Mouse (Mus musculus): ENCODE measurements around the gene Gm21860. TPM values are rescaled to one million over a fixed set of nuclear protein-coding genes. Genes with fewer than 3 reads are reported as not detected.
"Not testable (repeated sequence)": the region's sequence is repeated elsewhere in the genome, so short reads cannot be mapped to it uniquely, and the experiment has no call there.

Gene Gm21860
- total and polyA plus RNA-seq, 3 experiments, result not detected

DNA sequence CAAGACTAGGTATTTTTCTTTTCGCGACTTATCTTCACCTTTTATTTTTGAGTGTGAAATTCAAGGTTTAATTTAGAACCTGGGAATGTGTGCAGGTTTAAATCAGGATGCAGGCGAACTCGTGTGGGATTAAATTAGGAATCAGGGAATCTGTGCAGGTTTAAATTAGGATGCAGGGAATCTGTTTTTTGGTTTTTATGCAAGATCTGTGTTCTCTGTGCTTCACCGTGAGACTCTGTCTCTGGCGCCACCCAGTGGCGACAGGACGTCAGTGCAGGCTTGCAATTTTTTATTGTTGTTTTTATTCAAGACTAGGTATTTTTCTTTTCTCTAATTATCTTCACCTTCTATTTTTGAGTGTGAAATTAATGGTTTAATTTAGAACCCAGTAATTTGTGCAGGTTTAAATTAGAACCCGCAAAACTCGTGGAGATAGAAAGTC, 22.5 kb downstream of the Gm21860 start:
- not testable (repeated sequence) for H3K36me3 ChIP-seq (ENCODE audit: control insufficient read depth in 1 of 2, insufficient read depth in 2 of 2, low read length in 2 of 2); H3K79me2 ChIP-seq (ENCODE audit: control insufficient read depth, insufficient read depth, low read length, poor library complexity)

DNA sequence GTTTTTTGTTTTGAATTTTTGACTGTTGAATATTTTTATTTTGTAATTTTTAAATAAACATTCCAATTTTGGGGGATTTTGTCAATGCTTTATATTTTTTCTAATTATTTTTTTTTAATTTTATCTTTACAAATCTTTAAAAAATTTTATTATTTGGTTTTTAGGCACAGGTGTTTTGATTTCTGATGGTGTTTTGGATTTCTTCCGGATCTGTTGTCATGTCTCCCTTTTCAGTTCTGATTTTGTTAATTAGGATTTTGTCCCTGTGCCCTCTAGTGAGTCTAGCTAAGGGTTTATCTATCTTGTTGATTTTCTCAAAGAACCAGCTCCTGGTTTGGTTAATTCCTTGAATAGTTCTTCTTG, 23.0 kb downstream of the Gm21860 start:
- H3K79me2 ChIP-seq (ENCODE audit: control insufficient read depth, insufficient read depth, low read length, poor library complexity); H3K9ac ChIP-seq (ENCODE audit: control insufficient read depth, low read depth, low read length, poor library complexity, severe bottlenecking); H3K4me3 ChIP-seq (ENCODE audit: control insufficient read depth in 1 of 2, insufficient read depth in 1 of 2, low read depth in 2 of 2, low read length in 2 of 2); H3K36me3 ChIP-seq (ENCODE audit: control insufficient read depth in 1 of 2, insufficient read depth in 2 of 2, low read length in 2 of 2); H3K27me3 ChIP-seq (ENCODE audit: control insufficient read depth in 1 of 2, insufficient read depth in 2 of 2, low read length in 2 of 2); H3K4me1 ChIP-seq (ENCODE audit: control insufficient read depth in 1 of 2, insufficient read depth in 2 of 2, low read length in 2 of 2); H3K9me3 ChIP-seq (replicated peaks; ENCODE audit: insufficient read depth, low read length); H3K27ac ChIP-seq (ENCODE audit: control insufficient read depth, low read depth, low read length): not testable (repeated sequence)
- peak; percentile 11 for DNase-seq (ENCODE audit: low read depth, low spot score)

More for the DNA sequence above, 22.5 kb downstream of the Gm21860 start:
- peak; percentile 94 for DNase-seq (ENCODE audit: low read depth, low spot score)
- H3K27me3 ChIP-seq (ENCODE audit: control insufficient read depth in 1 of 2, insufficient read depth in 2 of 2, low read length in 2 of 2); H3K9ac ChIP-seq (ENCODE audit: control insufficient read depth, low read depth, low read length, poor library complexity, severe bottlenecking); H3K27ac ChIP-seq (ENCODE audit: control insufficient read depth, low read depth, low read length); H3K9me3 ChIP-seq (replicated peaks; ENCODE audit: insufficient read depth, low read length); H3K4me3 ChIP-seq (ENCODE audit: control insufficient read depth in 1 of 2, insufficient read depth in 1 of 2, low read depth in 2 of 2, low read length in 2 of 2); H3K4me1 ChIP-seq (ENCODE audit: control insufficient read depth in 1 of 2, insufficient read depth in 2 of 2, low read length in 2 of 2): not testable (repeated sequence)

GRCm38 (mm10) chrY:90730908-90731592, 23.6 kb downstream of the Gm21860 start:
- not testable (repeated sequence) for H3K27ac ChIP-seq (ENCODE audit: control insufficient read depth, low read depth, low read length); H3K27me3 ChIP-seq (ENCODE audit: control insufficient read depth in 1 of 2, insufficient read depth in 2 of 2, low read length in 2 of 2); H3K9ac ChIP-seq (ENCODE audit: control insufficient read depth, low read depth, low read length, poor library complexity, severe bottlenecking); H3K36me3 ChIP-seq (ENCODE audit: control insufficient read depth in 1 of 2, insufficient read depth in 2 of 2, low read length in 2 of 2); H3K79me2 ChIP-seq (ENCODE audit: control insufficient read depth, insufficient read depth, low read length, poor library complexity); H3K4me1 ChIP-seq (ENCODE audit: control insufficient read depth in 1 of 2, insufficient read depth in 2 of 2, low read length in 2 of 2); H3K9me3 ChIP-seq (replicated peaks; ENCODE audit: insufficient read depth, low read length); H3K4me3 ChIP-seq (ENCODE audit: control insufficient read depth in 1 of 2, insufficient read depth in 1 of 2, low read depth in 2 of 2, low read length in 2 of 2)
- peak; percentile 62 for DNase-seq (ENCODE audit: low read depth, low spot score)

GRCm38 (mm10) chrY:90729816-90730303, 24.8 kb downstream of the Gm21860 start:
- peak; percentile 22 for DNase-seq (ENCODE audit: low read depth, low spot score)
- not testable (repeated sequence) for H3K36me3 ChIP-seq (ENCODE audit: control insufficient read depth in 1 of 2, insufficient read depth in 2 of 2, low read length in 2 of 2); H3K9ac ChIP-seq (ENCODE audit: control insufficient read depth, low read depth, low read length, poor library complexity, severe bottlenecking); H3K27me3 ChIP-seq (ENCODE audit: control insufficient read depth in 1 of 2, insufficient read depth in 2 of 2, low read length in 2 of 2); H3K4me1 ChIP-seq (ENCODE audit: control insufficient read depth in 1 of 2, insufficient read depth in 2 of 2, low read length in 2 of 2); H3K9me3 ChIP-seq (replicated peaks; ENCODE audit: insufficient read depth, low read length); H3K4me3 ChIP-seq (ENCODE audit: control insufficient read depth in 1 of 2, insufficient read depth in 1 of 2, low read depth in 2 of 2, low read length in 2 of 2); H3K27ac ChIP-seq (ENCODE audit: control insufficient read depth, low read depth, low read length); H3K79me2 ChIP-seq (ENCODE audit: control insufficient read depth, insufficient read depth, low read length, poor library complexity)

DNA sequence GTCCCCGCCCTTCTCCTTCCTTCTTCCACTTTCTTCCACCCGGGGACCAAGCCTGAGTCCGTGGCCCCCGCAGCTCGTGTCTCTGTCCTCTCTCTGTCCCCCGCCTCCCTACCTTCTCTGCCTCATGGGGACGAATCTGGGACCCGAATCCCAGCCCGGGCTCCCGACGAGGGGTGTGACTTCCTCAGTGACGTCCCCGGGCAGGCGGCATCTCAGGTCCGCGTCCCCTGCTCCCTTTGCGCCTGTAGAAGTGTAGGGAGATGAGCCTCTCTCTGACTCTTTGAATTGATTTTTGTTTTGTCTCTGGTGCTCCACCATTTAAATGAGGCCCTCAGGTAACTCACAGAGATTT, 25.7 kb downstream of the Gm21860 start:
- not testable (repeated sequence) for H3K9me3 ChIP-seq (replicated peaks; ENCODE audit: insufficient read depth, low read length); H3K9ac ChIP-seq (ENCODE audit: control insufficient read depth, low read depth, low read length, poor library complexity, severe bottlenecking); H3K79me2 ChIP-seq (ENCODE audit: control insufficient read depth, insufficient read depth, low read length, poor library complexity); H3K4me3 ChIP-seq (ENCODE audit: control insufficient read depth in 1 of 2, insufficient read depth in 1 of 2, low read depth in 2 of 2, low read length in 2 of 2); H3K36me3 ChIP-seq (ENCODE audit: control insufficient read depth in 1 of 2, insufficient read depth in 2 of 2, low read length in 2 of 2); H3K27ac ChIP-seq (ENCODE audit: control insufficient read depth, low read depth, low read length); H3K4me1 ChIP-seq (ENCODE audit: control insufficient read depth in 1 of 2, insufficient read depth in 2 of 2, low read length in 2 of 2); H3K27me3 ChIP-seq (ENCODE audit: control insufficient read depth in 1 of 2, insufficient read depth in 2 of 2, low read length in 2 of 2)
- peak; percentile 18 for DNase-seq (ENCODE audit: low read depth, low spot score)

DNA sequence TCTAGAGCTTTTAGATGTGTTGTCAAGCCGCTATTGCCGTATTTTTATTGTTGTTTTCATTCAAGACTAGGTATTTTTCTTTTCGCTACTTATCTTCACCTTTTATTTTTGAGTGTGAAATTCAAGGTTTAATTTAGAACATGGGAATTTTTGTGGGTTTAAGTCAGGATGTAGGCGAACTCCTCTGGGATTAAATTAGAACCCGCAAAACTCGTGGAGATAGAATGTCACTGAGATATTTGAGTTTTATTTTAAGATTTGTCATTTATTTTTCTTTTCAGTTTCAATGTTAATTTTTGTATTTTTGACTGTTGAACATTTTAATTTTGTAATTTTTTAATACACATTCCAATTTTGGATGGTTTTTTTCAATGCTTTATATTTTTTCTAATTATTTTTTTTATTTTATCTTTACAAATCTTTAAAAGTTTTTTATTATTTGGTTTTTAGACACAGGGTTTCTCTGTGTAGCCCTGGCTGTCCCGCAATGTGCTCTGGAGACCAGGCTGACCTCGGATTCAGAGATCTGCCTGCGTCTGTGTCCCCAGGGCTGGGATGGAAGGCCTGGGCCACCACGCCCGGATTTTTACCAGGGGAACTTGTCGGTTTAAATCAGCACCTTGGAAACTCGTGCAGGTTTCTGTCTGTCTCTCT, 26.2 kb downstream of the Gm21860 start:
- H3K4me1 ChIP-seq (ENCODE audit: control insufficient read depth in 1 of 2, insufficient read depth in 2 of 2, low read length in 2 of 2); H3K27me3 ChIP-seq (ENCODE audit: control insufficient read depth in 1 of 2, insufficient read depth in 2 of 2, low read length in 2 of 2); H3K4me3 ChIP-seq (ENCODE audit: control insufficient read depth in 1 of 2, insufficient read depth in 1 of 2, low read depth in 2 of 2, low read length in 2 of 2); H3K27ac ChIP-seq (ENCODE audit: control insufficient read depth, low read depth, low read length); H3K36me3 ChIP-seq (ENCODE audit: control insufficient read depth in 1 of 2, insufficient read depth in 2 of 2, low read length in 2 of 2); H3K9ac ChIP-seq (ENCODE audit: control insufficient read depth, low read depth, low read length, poor library complexity, severe bottlenecking); H3K9me3 ChIP-seq (replicated peaks; ENCODE audit: insufficient read depth, low read length); H3K79me2 ChIP-seq (ENCODE audit: control insufficient read depth, insufficient read depth, low read length, poor library complexity): not testable (repeated sequence)
- peak; percentile 24 for DNase-seq (ENCODE audit: low read depth, low spot score)

DNA sequence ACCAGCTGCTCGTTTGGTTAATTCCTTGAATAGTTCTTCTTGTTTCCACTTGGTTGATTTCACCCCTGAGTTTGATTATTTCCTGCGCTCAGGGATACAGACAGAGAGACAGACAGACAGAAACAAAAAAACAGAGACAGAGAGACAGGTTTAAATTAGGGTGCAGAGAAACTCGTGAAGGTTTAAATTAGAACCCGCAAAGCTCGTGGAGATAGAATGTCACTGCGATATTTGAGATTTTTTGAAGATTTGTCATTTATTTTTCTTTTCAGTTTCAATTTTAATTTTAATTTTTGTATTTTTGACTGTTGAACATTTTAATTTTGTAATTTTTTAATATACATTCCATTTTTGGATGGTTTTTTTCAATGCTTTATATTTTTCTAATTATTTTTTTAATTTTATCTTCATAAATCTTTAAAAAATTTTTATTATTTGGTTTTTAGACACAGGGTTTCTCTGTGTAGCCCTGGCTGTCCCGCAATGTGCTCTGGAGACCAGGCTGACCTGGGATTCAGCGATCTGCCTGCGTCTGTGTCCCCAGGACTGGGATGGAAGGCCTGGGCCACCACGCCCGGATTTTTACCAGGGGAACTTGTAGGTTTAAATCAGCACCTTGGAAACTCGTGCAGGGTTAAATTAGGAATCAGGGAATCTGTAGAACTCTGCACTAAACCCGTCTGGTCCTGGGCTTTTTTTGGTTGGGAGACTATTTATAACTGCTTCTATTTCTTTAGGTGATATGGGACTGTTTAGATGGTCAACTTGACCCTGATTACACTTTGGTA, 27.3 kb downstream of the Gm21860 start:
- H3K9me3 ChIP-seq (replicated peaks; ENCODE audit: insufficient read depth, low read length); H3K4me3 ChIP-seq (ENCODE audit: control insufficient read depth in 1 of 2, insufficient read depth in 1 of 2, low read depth in 2 of 2, low read length in 2 of 2); H3K79me2 ChIP-seq (ENCODE audit: control insufficient read depth, insufficient read depth, low read length, poor library complexity); H3K27ac ChIP-seq (ENCODE audit: control insufficient read depth, low read depth, low read length); H3K27me3 ChIP-seq (ENCODE audit: control insufficient read depth in 1 of 2, insufficient read depth in 2 of 2, low read length in 2 of 2); H3K9ac ChIP-seq (ENCODE audit: control insufficient read depth, low read depth, low read length, poor library complexity, severe bottlenecking); H3K4me1 ChIP-seq (ENCODE audit: control insufficient read depth in 1 of 2, insufficient read depth in 2 of 2, low read length in 2 of 2); H3K36me3 ChIP-seq (ENCODE audit: control insufficient read depth in 1 of 2, insufficient read depth in 2 of 2, low read length in 2 of 2): not testable (repeated sequence)
- peak; percentile 74 for DNase-seq (ENCODE audit: low read depth, low spot score)
